Mouse (Mus musculus): Measurements from ENCODE around the gene Perm1. TPM values are rescaled to one million over a fixed set of nuclear protein-coding genes. Genes with fewer than 3 reads are reported as not detected.

The Perm1 gene
- polyA plus RNA-seq, 1 experiment from 2014 or later: 3.8 TPM

- H3K27ac ChIP-seq (replicated peaks): peak overlapping the region; percentile 73
- no peak overlapping the region for H3K9ac ChIP-seq
- ATAC-seq (ENCODE audit: insufficient number of reproducible peaks, low FRiP score, low TSS enrichment, low read depth): 0 out of 2 replicates have a peak, but pooled peaks have one; percentile 18
- H3K4me3 ChIP-seq (replicated peaks): peak overlapping the region; percentile 28
- WGBS: 27% methylated on average over 18 of the region's 18 CpGs
- peak overlapping the region; percentile 34 for H3K4me2 ChIP-seq (replicated peaks)
- H3K27me3 ChIP-seq: no peaks in the 10 kb centered on the region
- H3K36me3 ChIP-seq: peaks cover 41% of the 10 kb centered on the region
- H3K9me3 ChIP-seq (replicated peaks): no peaks in the 10 kb centered on the region
- peaks cover 19% of the 10 kb centered on the region for H3K4me1 ChIP-seq
These were observed 12.2 kb downstream of the Perm1 start for GRCm38 (mm10) chr4:156227752-156228392.

GRCm38 (mm10) chr4:156228393-156229024 lies 12.8 kb downstream of the Perm1 start:
- Histone ChIP-seq H3K9me3 (replicated peaks) (no peaks in the 10 kb centered on the region), H3K4me1 (peaks cover 26% of the 10 kb centered on the region), H3K9ac (no peak overlapping the region), H3K36me3 (peaks cover 44% of the 10 kb centered on the region), H3K27me3 (no peaks in the 10 kb centered on the region), H3K4me3 (replicated peaks) (peak overlapping the region; percentile 28), H3K4me2 (replicated peaks) (peak overlapping the region; percentile 34), H3K27ac (replicated peaks) (peak overlapping the region; percentile 73)
- WGBS: 17% methylated on average over 12 of the region's 12 CpGs
- ATAC-seq (ENCODE audit: insufficient number of reproducible peaks, low FRiP score, low TSS enrichment, low read depth): peak; percentile 37

GRCm38 (mm10) chr4:156234021-156234501 lies 18.4 kb downstream of the Perm1 start:
- no peaks in the 10 kb centered on the region for H3K9me3 ChIP-seq (replicated peaks)
- H3K36me3 ChIP-seq: peaks cover 60% of the 10 kb centered on the region
- no peak for ATAC-seq (ENCODE audit: insufficient number of reproducible peaks, low FRiP score, low TSS enrichment, low read depth)
- H3K27ac ChIP-seq (replicated peaks): peak overlapping the region; percentile 60
- H3K4me1 ChIP-seq: peaks cover 31% of the 10 kb centered on the region
- peak overlapping the region; percentile 58 for H3K9ac ChIP-seq
- peak overlapping the region; percentile 70 for H3K4me3 ChIP-seq (replicated peaks)
- no peaks in the 10 kb centered on the region for H3K27me3 ChIP-seq
- peak overlapping the region; percentile 94 for H3K4me2 ChIP-seq (replicated peaks)
- WGBS: 4% methylated on average over 17 of the region's 17 CpGs

GRCm38 (mm10) chr4:156234701-156235213 lies 19.1 kb downstream of the Perm1 start, which contains the start of gene Plekhn1:
Gene Plekhn1, minus strand, starts transcription at chr4:156234857.
- Histone ChIP-seq H3K4me1 (peaks cover 31% of the 10 kb centered on the region), H3K27me3 (no peaks in the 10 kb centered on the region), H3K4me3 (replicated peaks) (peak within 1 kb of the TSS; percentile 70), H3K27ac (replicated peaks) (peak within 1 kb of the TSS; percentile 90), H3K36me3 (peaks cover 60% of the 10 kb centered on the region), H3K4me2 (replicated peaks) (peak within 1 kb of the TSS; percentile 94), H3K9ac (peak within 1 kb of the TSS; percentile 72), H3K9me3 (replicated peaks) (no peaks in the 10 kb centered on the region)
- 0 out of 2 replicates have a peak, but pooled peaks have one; percentile 30 for ATAC-seq (ENCODE audit: insufficient number of reproducible peaks, low FRiP score, low TSS enrichment, low read depth)
- under 1% methylated on average over 48 of the region's 48 CpGs for WGBS

GRCm38 (mm10) chr4:156235360-156235770 lies 19.7 kb downstream of the Perm1 start:
- H3K9me3 ChIP-seq (replicated peaks): no peaks in the 10 kb centered on the region
- H3K36me3 ChIP-seq: peaks cover 60% of the 10 kb centered on the region
- H3K4me2 ChIP-seq (replicated peaks): peak overlapping the region; percentile 94
- ATAC-seq (ENCODE audit: insufficient number of reproducible peaks, low FRiP score, low TSS enrichment, low read depth): peak; percentile 22
- H3K27me3 ChIP-seq: no peaks in the 10 kb centered on the region
- WGBS: under 1% methylated on average over 15 of the region's 15 CpGs
- peak overlapping the region; percentile 72 for H3K9ac ChIP-seq
- peak overlapping the region; percentile 70 for H3K4me3 ChIP-seq (replicated peaks)
- peaks cover 31% of the 10 kb centered on the region for H3K4me1 ChIP-seq
- H3K27ac ChIP-seq (replicated peaks): peak overlapping the region; percentile 90; the same call in 1 of the 2 replicates

GRCm38 (mm10) chr4:156235808-156236533 lies 20.3 kb downstream of the Perm1 start, which contains the start of gene Noc2l:
Gene Noc2l, plus strand, starts transcription at chr4:156236010.
- peak within 1 kb of the TSS; percentile 72 for H3K9ac ChIP-seq
- H3K4me2 ChIP-seq (replicated peaks): peak within 1 kb of the TSS; percentile 94
- under 1% methylated on average over 87 of the region's 90 CpGs for WGBS
- H3K27ac ChIP-seq (replicated peaks): peak within 1 kb of the TSS; percentile 90
- H3K4me3 ChIP-seq (replicated peaks): peak within 1 kb of the TSS; percentile 70
- peaks cover 60% of the 10 kb centered on the region for H3K36me3 ChIP-seq
- peaks cover 31% of the 10 kb centered on the region for H3K4me1 ChIP-seq
- ATAC-seq (ENCODE audit: insufficient number of reproducible peaks, low FRiP score, low TSS enrichment, low read depth): peak; percentile 91
- no peaks in the 10 kb centered on the region for H3K9me3 ChIP-seq (replicated peaks)
- H3K27me3 ChIP-seq: no peaks in the 10 kb centered on the region

- no peak for ATAC-seq (ENCODE audit: insufficient number of reproducible peaks, low FRiP score, low TSS enrichment, low read depth)
- Histone ChIP-seq H3K4me3 (replicated peaks) (peak overlapping the region; percentile 70), H3K27me3 (no peaks in the 10 kb centered on the region), H3K9ac (no peak overlapping the region), H3K36me3 (peaks cover 60% of the 10 kb centered on the region), H3K9me3 (replicated peaks) (no peaks in the 10 kb centered on the region), H3K4me1 (peaks cover 31% of the 10 kb centered on the region), H3K27ac (replicated peaks) (peak overlapping the region; percentile 90; the same call in 1 of the 2 replicates), H3K4me2 (replicated peaks) (peak overlapping the region; percentile 94)
- 28% methylated on average over 56 of the region's 60 CpGs for WGBS
These were observed 21.2 kb downstream of the Perm1 start for GRCm38 (mm10) chr4:156236651-156237447.

GRCm38 (mm10) chr4:156249567-156249966 lies 33.9 kb downstream of the Perm1 start:
- Histone ChIP-seq H3K36me3 (peaks cover 46% of the 10 kb centered on the region), H3K9ac (no peak overlapping the region), H3K4me1 (peaks cover 3% of the 10 kb centered on the region), H3K27ac (replicated peaks) (no peak overlapping the region), H3K4me2 (replicated peaks) (no peak overlapping the region), H3K27me3 (peaks cover 19% of the 10 kb centered on the region), H3K4me3 (replicated peaks) (no peak overlapping the region), H3K9me3 (replicated peaks) (no peaks in the 10 kb centered on the region)
- no peak for ATAC-seq (ENCODE audit: insufficient number of reproducible peaks, low FRiP score, low TSS enrichment, low read depth)
- 65% methylated on average over 11 of the region's 11 CpGs for WGBS

- Histone ChIP-seq H3K4me3 (replicated peaks) (no peak overlapping the region), H3K9ac (no peak overlapping the region), H3K4me2 (replicated peaks) (no peak overlapping the region), H3K27ac (replicated peaks) (no peak overlapping the region), H3K9me3 (replicated peaks) (no peaks in the 10 kb centered on the region), H3K4me1 (peaks cover 14% of the 10 kb centered on the region), H3K36me3 (peaks cover 32% of the 10 kb centered on the region), H3K27me3 (peaks cover 31% of the 10 kb centered on the region)
- no peak for ATAC-seq (ENCODE audit: insufficient number of reproducible peaks, low FRiP score, low TSS enrichment, low read depth)
- 58% methylated on average over 8 of the region's 8 CpGs for WGBS
These were observed 35.4 kb downstream of the Perm1 start for GRCm38 (mm10) chr4:156251081-156251480.

GRCm38 (mm10) chr4:156252140-156252539 lies 36.5 kb downstream of the Perm1 start:
- peaks cover 14% of the 10 kb centered on the region for H3K4me1 ChIP-seq
- peaks cover 22% of the 10 kb centered on the region for H3K36me3 ChIP-seq
- no peaks in the 10 kb centered on the region for H3K9me3 ChIP-seq (replicated peaks)
- peaks cover 31% of the 10 kb centered on the region for H3K27me3 ChIP-seq
- no peak for ATAC-seq (ENCODE audit: insufficient number of reproducible peaks, low FRiP score, low TSS enrichment, low read depth)
- no peak overlapping the region for H3K27ac ChIP-seq (replicated peaks)
- no peak overlapping the region for H3K9ac ChIP-seq
- H3K4me2 ChIP-seq (replicated peaks): no peak overlapping the region
- no peak overlapping the region for H3K4me3 ChIP-seq (replicated peaks)
- WGBS: 37% methylated on average over 7 of the region's 7 CpGs

Data from embryonic facial prominence, embryonic 15.5 days (tissue).